Mouse (Mus musculus): Measurements from ENCODE around the gene Fank1. TPM values are rescaled to one million over a fixed set of nuclear protein-coding genes. Genes with fewer than 3 reads are reported as not detected.

The Fank1 gene
- polyA plus RNA-seq, 2 experiments, result 0.30 to 0.31 TPM

DNA sequence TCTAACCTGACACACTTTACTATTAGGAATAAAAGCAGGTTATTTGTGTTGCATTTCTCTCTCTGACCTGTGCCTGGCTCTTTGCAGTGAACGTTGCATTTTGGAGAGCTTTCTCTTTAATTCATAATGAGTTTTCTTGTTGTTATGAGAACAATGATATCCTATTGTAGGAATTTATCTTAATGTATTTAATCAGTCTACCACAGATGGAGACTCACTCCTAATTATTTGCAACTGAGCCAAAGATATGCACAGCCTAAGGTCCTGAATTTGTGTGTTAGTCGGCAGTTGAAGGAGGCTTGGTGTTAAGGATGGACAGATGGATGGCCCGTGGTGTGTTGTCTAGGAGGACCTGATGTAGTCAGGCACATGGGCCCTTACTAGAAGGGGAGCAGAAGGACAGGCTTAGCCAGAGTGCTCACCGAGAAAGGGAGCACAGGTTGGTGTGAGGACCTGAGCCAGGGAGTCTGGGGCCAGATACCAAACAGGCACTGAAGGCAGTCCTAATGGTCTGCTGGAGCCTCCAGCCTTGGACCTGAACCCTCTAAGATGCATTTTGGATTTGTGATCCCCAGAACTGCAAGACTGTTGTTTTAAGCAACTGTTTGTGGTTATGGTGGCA is 14.1 kb downstream of the Fank1 start:
- no peaks in the 10 kb centered on the region for H3K27me3 ChIP-seq (ENCODE audit: control insufficient read depth, insufficient read depth, low read length)
- no peak overlapping the region for H3K9ac ChIP-seq (ENCODE audit: low read depth, low read length, severe bottlenecking)
- no peak overlapping the region for H3K4me3 ChIP-seq (replicated peaks; ENCODE audit: low read length)
- ATAC-seq (ENCODE audit: low FRiP score, low read depth), result no peak
- H3K9me3 ChIP-seq (ENCODE audit: control insufficient read depth, low read length), result no peaks in the 10 kb centered on the region
- no peaks in the 10 kb centered on the region for H3K4me1 ChIP-seq (ENCODE audit: control insufficient read depth, insufficient read depth, low read length)
- no peak for TF ChIP-seq POLR2A (IDR thresholded peaks at IDR 0.05; ENCODE audit: borderline replicate concordance, extremely low read depth, insufficient read depth, insufficient read length)
- no peak overlapping the region for H3K27ac ChIP-seq (replicated peaks; ENCODE audit: low read depth, low read length)
- H3K36me3 ChIP-seq (ENCODE audit: control insufficient read depth, insufficient read depth, low read length), result no peaks in the 10 kb centered on the region
- 85% methylated on average over 4 of the region's 4 CpGs for WGBS
- no peak overlapping the region for H3K4me2 ChIP-seq (replicated peaks; ENCODE audit: low read depth, low read length, severe bottlenecking)
- no peak for DNase-seq (ENCODE audit: low spot score)

DNA sequence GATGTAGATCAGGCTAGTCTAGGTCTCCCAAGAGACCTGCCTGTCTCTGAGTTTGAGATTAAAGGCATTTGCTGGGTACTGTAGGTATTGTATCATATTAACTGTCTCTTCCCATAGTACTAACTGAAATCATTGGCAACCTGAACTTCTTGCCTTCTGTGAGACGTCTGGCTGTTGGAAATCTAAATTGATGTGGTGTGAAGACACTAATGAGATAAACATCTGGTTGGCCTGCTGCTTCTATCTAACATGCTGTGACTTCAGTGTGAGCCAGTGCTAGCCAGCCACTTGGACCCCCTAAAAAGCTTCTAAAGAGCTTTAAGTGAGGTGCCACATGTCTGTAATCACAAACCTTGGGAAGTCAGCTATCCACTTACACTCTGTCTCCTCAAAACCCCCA is 16.1 kb downstream of the Fank1 start:
- Histone ChIP-seq H3K27me3 (ENCODE audit: control insufficient read depth, insufficient read depth, low read length) (no peaks in the 10 kb centered on the region), H3K4me2 (replicated peaks; ENCODE audit: low read depth, low read length, severe bottlenecking) (no peak overlapping the region), H3K27ac (replicated peaks; ENCODE audit: low read depth, low read length) (no peak overlapping the region), H3K4me3 (replicated peaks; ENCODE audit: low read length) (no peak overlapping the region), H3K9me3 (ENCODE audit: control insufficient read depth, low read length) (no peaks in the 10 kb centered on the region), H3K36me3 (ENCODE audit: control insufficient read depth, insufficient read depth, low read length) (no peaks in the 10 kb centered on the region), H3K4me1 (ENCODE audit: control insufficient read depth, insufficient read depth, low read length) (no peaks in the 10 kb centered on the region), H3K9ac (ENCODE audit: low read depth, low read length, severe bottlenecking) (no peak overlapping the region)
- TF ChIP-seq POLR2A (IDR thresholded peaks at IDR 0.05; ENCODE audit: borderline replicate concordance, extremely low read depth, insufficient read depth, insufficient read length), result no peak
- DNase-seq (ENCODE audit: low spot score) (no peak), ATAC-seq (ENCODE audit: low FRiP score, low read depth) (no peak)
- 9% methylated on average over 1 of the region's 1 CpGs for WGBS

DNA sequence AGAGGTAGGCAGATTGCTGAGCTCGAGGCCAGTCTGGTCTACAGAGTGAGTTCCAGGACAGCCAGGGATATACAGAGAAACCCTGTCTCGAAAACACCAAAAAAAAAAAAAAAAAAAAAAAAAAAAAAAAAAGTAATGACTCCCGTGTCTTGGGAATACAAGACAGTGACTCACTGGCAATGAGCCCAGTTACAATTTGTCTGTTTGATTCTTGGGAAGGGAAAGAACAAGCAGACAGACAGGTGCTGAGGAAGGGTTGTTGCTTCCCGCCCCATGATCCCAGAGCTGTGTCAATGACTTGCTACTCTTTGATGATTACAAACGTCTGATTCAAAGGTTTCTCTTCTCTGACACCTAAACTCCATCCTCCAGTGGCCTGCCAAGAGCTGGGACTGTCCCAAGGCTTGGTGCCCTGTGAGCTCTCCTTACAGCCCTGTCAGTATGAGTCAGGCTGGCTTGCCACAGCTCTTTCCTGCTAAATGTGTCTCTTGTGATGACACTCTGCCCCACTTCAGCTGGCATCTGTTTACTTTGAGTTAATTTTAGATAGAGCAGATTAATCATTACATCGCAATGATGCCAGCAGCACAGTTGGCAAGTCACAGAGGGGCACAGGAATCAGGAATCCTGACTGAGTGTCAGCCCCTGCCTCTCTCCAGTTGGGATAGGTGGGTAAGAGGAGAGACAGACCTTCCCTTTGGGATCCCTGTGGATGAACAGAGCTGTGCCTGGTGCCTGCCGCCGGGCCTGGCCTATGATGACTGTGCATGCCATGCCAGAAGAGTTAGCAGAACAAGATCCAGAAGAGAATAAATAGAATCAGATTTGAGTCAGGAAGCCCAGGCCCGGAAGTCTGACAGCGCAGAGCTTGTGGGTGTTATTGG is 16.8 kb downstream of the Fank1 start:
- no peaks in the 10 kb centered on the region for H3K36me3 ChIP-seq (ENCODE audit: control insufficient read depth, insufficient read depth, low read length)
- no peaks in the 10 kb centered on the region for H3K9me3 ChIP-seq (ENCODE audit: control insufficient read depth, low read length)
- TF ChIP-seq POLR2A (IDR thresholded peaks at IDR 0.05; ENCODE audit: borderline replicate concordance, extremely low read depth, insufficient read depth, insufficient read length), result no peak
- no peak overlapping the region for H3K9ac ChIP-seq (ENCODE audit: low read depth, low read length, severe bottlenecking)
- no peak overlapping the region for H3K4me3 ChIP-seq (replicated peaks; ENCODE audit: low read length)
- H3K4me1 ChIP-seq (ENCODE audit: control insufficient read depth, insufficient read depth, low read length), result no peaks in the 10 kb centered on the region
- H3K4me2 ChIP-seq (replicated peaks; ENCODE audit: low read depth, low read length, severe bottlenecking), result no peak overlapping the region
- ATAC-seq (ENCODE audit: low FRiP score, low read depth) (no peak), DNase-seq (ENCODE audit: low spot score) (peak; percentile 32)
- H3K27ac ChIP-seq (replicated peaks; ENCODE audit: low read depth, low read length), result no peak overlapping the region
- WGBS, result 64% methylated on average over 10 of the region's 10 CpGs
- H3K27me3 ChIP-seq (ENCODE audit: control insufficient read depth, insufficient read depth, low read length), result no peaks in the 10 kb centered on the region

DNA sequence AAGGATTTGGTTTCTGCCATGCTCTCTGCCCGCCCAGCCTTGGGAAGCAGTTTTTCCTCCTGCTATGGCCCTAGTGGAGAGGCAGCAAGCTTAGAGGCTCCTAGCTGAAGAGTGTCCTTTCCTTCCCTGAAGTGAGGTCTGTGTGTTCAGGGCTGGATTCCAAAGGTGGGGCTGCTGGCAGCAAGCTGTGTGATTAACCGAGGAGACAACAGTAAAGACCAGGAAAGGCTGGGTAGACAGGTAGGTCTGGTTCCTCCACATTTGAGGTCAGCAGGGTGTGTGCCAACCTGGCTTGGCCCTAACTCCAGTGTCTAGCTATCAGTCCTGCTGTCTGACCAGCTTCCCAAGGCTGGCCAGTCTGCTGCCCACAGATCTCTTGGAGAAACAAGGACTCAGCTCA is 18.1 kb downstream of the Fank1 start:
- H3K9ac ChIP-seq (ENCODE audit: low read depth, low read length, severe bottlenecking), result no peak overlapping the region
- H3K4me2 ChIP-seq (replicated peaks; ENCODE audit: low read depth, low read length, severe bottlenecking), result no peak overlapping the region
- H3K9me3 ChIP-seq (ENCODE audit: control insufficient read depth, low read length), result no peaks in the 10 kb centered on the region
- 82% methylated on average over 2 of the region's 2 CpGs for WGBS
- H3K27ac ChIP-seq (replicated peaks; ENCODE audit: low read depth, low read length), result no peak overlapping the region
- H3K36me3 ChIP-seq (ENCODE audit: control insufficient read depth, insufficient read depth, low read length), result no peaks in the 10 kb centered on the region
- no peak for DNase-seq (ENCODE audit: low spot score)
- H3K4me1 ChIP-seq (ENCODE audit: control insufficient read depth, insufficient read depth, low read length), result no peaks in the 10 kb centered on the region
- H3K4me3 ChIP-seq (replicated peaks; ENCODE audit: low read length), result no peak overlapping the region
- no peak for ATAC-seq (ENCODE audit: low FRiP score, low read depth)
- no peak for TF ChIP-seq POLR2A (IDR thresholded peaks at IDR 0.05; ENCODE audit: borderline replicate concordance, extremely low read depth, insufficient read depth, insufficient read length)
- H3K27me3 ChIP-seq (ENCODE audit: control insufficient read depth, insufficient read depth, low read length), result no peaks in the 10 kb centered on the region

DNA sequence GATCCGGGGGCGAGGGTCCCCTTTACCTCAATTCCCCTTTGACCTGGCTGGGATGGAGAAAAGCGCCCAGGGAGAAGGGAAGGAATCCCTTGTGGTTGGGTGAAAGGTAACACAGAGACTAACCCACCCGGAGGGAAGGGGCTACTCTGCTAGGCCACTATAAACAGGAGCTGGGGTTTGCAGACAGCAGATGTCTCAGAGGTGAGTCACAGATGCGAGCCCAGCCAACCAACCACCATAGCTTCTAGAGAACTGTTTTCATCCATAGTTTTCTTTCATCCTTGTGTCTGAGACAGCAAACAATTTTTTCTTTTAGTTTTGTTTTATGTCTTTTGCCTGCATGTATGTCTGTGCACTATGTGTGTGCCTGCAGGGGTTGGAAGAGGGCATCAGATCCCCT is 23.3 kb downstream of the Fank1 start:
- no peaks in the 10 kb centered on the region for H3K4me1 ChIP-seq (ENCODE audit: control insufficient read depth, insufficient read depth, low read length)
- no peak overlapping the region for H3K4me3 ChIP-seq (replicated peaks; ENCODE audit: low read length)
- H3K27me3 ChIP-seq (ENCODE audit: control insufficient read depth, insufficient read depth, low read length), result no peaks in the 10 kb centered on the region
- DNase-seq (ENCODE audit: low spot score) (no peak), ATAC-seq (ENCODE audit: low FRiP score, low read depth) (no peak)
- TF ChIP-seq POLR2A (IDR thresholded peaks at IDR 0.05; ENCODE audit: borderline replicate concordance, extremely low read depth, insufficient read depth, insufficient read length), result no peak
- H3K4me2 ChIP-seq (replicated peaks; ENCODE audit: low read depth, low read length, severe bottlenecking), result no peak overlapping the region
- no peaks in the 10 kb centered on the region for H3K9me3 ChIP-seq (ENCODE audit: control insufficient read depth, low read length)
- H3K9ac ChIP-seq (ENCODE audit: low read depth, low read length, severe bottlenecking), result no peak overlapping the region
- H3K27ac ChIP-seq (replicated peaks; ENCODE audit: low read depth, low read length), result no peak overlapping the region
- H3K36me3 ChIP-seq (ENCODE audit: control insufficient read depth, insufficient read depth, low read length), result no peaks in the 10 kb centered on the region
- 82% methylated on average over 5 of the region's 5 CpGs for WGBS
